Mouse (Mus musculus) gastrocnemius, postnatal 4 days (tissue): ENCODE measurements at regions not wholly inside any gene's neighbourhood (a gene's known extent, or its start where the extent isn't known, plus 50 kb on each side); places are given as distances from the start of the nearest gene placed in this dataset.
"Not testable (repeated sequence)": the region's sequence is repeated elsewhere in the genome, so short reads cannot be mapped to it uniquely, and the experiment has no call there.

Experiments used
- DNase-seq, 2 experiments: peaks; one replicate each; pipeline ENCODE4 v3.0.0; 2021 to 2022; ENCODE audit warnings: low spot score in 2 of 2, mixed read lengths in 2 of 2

DNA sequence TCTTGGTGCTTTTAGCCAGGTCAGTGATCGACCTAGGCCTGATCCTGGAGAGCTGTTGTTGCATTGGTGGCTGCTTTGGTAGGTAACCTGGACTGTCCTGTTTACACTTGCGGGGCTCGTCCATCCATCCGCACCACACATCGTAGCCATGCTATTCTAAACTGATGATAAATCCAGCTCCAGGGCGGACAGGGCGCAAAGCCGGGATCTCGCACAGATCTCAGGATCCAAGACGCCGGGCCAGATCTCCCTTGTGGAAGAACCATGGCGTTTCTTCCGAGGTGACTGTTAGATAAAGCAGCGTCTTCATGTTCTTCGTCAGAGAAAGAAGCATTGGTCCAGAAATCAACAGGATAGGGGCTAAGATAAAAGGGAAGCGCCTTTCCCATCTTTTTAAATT lies 115.6 kb downstream of the Sec16b start:
- DNase-seq = not testable (repeated sequence)

DNA sequence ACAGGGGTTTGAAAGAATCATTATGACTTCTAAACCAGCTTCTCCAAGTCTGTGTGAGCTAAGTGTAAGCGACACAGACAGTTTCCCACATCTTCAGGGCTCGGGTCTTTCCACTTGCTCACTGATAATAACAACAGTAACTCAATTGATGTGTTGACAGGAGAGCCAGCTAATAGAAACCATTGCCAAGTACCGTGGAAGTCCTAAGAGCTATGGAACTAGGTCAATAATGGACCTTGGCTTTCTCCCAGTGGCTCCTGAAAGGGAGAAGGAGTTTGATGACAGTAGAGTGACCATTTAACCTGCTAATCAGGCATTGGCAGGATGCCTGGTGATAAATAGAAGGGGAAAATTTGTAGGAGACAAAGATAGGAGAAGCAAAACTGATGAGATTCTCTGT lies 126.1 kb downstream of the Sec16b start:
- DNase-seq = no peak

DNA sequence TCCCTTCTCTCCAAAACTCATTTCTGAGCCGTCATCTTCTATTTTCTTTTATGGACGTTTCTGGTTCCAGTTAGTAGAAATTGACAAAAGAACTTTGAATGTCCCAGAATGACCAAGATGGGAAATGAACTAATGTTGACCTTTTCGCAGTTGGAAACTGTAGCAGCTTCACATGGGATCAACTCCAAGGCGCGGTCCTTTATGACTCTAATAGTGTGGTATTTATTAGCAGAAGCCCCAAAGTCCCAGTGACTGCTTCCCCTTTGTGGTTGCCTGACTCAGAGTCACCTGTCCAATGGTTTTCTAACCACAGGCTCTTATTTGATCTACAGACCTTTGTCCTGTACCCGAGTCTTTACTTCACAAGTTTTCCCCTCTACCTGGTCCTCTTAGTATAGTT lies 126.9 kb downstream of the Sec16b start:
- no peak for DNase-seq

DNA sequence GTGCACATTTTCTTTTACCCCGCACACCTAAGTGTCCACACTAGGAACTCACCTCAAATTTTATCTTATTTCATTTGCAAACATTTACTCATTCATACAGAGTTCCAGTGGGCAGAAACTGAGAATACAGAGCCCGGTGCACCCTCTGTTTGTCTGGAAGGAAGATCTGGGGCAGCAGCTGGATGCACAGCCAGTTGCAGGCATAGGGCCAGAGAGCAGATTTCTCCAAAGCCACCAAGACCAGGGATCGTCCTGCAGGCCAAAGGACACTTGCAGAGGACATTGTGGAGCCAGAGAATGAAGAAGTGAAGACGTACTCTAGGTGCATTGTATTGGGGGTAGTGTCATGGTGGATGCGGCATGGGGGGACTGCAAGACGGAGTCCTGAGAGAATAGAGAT lies 129.2 kb downstream of the Sec16b start:
- no peak for DNase-seq

DNA sequence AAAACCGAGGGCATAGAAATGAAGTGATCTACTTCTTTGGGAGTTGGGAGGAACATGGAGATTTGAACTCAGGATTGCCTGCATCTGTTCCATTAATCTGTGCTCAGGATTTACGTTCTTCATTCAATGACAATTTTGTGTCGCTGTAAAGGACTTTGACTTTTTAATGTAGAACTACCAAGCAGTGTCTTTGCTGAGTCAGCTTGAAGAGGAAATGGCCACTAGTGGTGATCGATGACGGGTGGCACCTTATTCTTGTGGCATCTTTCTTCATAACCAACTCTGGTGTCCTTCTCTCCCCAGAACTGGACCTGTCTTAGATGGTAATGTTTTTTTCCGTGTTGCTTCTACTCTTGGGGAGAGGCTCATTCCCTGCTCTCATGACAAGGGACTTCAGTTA lies 137.0 kb downstream of the Sec16b start:
- DNase-seq = no peak

GRCm38 (mm10) chr1:157645682-157646421 lies 139.3 kb downstream of the Sec16b start:
- no peak for DNase-seq

- DNase-seq = no peak
Measured at GRCm38 (mm10) chr1:157655446-157655845, 148.9 kb downstream of the Sec16b start.

- DNase-seq = no peak
Measured at GRCm38 (mm10) chr1:157669626-157670025, 163.1 kb downstream of the Sec16b start.

DNA sequence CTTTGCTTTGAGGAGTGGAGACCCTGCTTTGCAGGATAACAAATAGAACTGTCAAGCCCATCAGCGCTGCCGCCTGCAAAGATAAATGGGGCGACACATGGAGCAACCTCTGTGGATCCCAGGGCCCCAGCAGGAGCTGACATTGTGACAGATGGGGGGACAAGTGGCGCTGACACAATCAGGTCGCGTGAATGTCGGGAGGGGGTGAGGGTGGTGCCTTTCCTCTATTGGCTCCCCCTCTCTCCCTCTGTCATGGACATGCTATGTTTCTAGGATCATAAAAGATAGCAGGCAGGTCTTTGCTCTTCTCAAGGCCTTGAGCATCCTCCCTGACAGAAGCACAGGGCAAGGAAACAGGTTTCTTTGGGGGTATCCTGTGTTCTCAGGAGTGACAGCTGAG lies 177.8 kb downstream of the Sec16b start:
- no peak for DNase-seq

GRCm38 (mm10) chr1:157695198-157695597 lies 188.7 kb downstream of the Sec16b start:
- no peak for DNase-seq

DNA sequence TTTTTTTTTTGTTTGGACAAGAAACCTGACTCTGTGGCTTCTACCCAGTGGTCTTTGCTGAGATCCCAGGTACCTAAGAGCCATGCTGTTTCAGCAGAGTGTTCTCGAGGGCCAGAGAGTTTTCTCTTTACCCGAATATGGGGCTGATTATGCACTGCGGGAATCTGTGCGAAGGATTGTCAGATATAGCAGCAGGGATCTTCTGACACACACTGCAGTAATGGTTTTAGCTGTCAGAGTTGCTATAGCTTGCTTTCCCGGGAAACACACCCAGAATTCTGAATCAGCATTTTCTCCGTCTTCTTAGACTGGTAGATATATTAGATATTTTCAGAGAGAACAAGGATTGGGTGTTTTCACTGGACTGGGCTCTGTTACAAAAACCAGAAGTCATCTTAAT lies 197.1 kb downstream of the Sec16b start:
- DNase-seq = no peak

- no peak for DNase-seq
Measured at GRCm38 (mm10) chr1:157705364-157705763, 198.8 kb downstream of the Sec16b start.

DNA sequence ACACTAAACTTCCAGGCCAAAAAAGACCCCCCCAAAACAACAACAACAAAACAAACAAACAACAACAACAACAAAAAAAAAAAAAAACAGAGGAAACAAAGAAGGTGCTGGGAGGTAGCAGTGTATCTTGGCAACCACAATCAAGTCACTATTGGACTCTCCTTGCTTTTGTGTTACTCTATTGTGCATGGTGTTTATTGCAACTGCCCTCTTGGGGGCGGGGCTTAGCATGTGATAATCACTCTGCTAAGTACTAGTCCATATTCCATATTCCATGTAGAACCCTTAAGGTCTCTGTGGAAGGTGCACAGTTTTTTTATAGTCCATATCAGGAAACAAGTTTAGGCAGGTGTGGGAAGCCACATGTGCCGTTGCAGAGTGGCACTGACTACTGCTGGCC lies 200.7 kb downstream of the Sec16b start:
- DNase-seq = no peak

DNA sequence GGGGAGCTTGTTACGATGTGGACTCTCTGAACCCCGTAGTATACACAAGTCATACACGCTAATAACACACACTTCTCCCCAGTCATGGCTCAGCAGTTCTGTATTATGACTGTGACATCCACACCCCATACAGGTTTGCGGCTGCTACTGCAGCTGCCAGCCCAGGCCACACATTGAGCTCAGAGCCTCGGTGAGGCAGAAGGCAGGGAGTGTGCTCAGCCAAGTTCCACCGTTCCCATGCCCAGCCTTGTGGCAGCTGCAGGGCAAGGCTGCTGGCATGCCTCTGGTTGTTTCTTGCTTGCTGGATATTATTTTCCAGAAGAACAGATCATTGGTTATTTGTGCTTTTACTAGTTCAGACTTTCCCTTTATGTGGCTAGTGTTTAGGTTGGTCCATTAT lies 202.6 kb downstream of the Sec16b start:
- DNase-seq = peak in 1 of 2 experiments; percentile 22

GRCm38 (mm10) chr1:157710870-157711269 lies 204.3 kb downstream of the Sec16b start:
- DNase-seq = no peak

GRCm38 (mm10) chr1:157712519-157712918 lies 206.0 kb downstream of the Sec16b start:
- DNase-seq = no peak

GRCm38 (mm10) chr1:157713851-157714250 lies 207.3 kb downstream of the Sec16b start:
- DNase-seq = no peak

GRCm38 (mm10) chr1:157715632-157716031 lies 209.1 kb downstream of the Sec16b start:
- no peak for DNase-seq

GRCm38 (mm10) chr1:157717131-157717530 lies 210.6 kb downstream of the Sec16b start:
- DNase-seq = no peak

DNA sequence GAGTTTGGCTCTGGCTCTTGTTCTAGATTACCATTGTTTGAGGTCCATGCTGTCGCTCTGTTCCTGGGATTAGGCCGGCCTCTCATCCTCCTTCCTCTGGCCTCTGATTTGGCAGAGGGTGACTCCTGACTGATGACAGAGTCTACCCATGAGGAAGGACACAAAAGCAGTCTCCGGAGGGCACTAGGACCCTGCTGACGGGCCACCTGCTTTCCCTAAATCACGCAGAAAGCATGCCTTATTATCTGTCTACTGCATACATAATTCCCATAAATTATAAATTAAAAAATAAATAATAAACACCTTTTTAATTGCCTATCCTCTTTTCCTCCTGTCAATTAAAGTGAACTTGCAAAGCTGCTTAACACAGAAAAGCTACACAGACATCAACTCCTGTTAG lies 215.4 kb downstream of the Sec16b start:
- no peak for DNase-seq

- no peak for DNase-seq
Measured at GRCm38 (mm10) chr1:157731124-157731523, 224.6 kb downstream of the Sec16b start.

DNA sequence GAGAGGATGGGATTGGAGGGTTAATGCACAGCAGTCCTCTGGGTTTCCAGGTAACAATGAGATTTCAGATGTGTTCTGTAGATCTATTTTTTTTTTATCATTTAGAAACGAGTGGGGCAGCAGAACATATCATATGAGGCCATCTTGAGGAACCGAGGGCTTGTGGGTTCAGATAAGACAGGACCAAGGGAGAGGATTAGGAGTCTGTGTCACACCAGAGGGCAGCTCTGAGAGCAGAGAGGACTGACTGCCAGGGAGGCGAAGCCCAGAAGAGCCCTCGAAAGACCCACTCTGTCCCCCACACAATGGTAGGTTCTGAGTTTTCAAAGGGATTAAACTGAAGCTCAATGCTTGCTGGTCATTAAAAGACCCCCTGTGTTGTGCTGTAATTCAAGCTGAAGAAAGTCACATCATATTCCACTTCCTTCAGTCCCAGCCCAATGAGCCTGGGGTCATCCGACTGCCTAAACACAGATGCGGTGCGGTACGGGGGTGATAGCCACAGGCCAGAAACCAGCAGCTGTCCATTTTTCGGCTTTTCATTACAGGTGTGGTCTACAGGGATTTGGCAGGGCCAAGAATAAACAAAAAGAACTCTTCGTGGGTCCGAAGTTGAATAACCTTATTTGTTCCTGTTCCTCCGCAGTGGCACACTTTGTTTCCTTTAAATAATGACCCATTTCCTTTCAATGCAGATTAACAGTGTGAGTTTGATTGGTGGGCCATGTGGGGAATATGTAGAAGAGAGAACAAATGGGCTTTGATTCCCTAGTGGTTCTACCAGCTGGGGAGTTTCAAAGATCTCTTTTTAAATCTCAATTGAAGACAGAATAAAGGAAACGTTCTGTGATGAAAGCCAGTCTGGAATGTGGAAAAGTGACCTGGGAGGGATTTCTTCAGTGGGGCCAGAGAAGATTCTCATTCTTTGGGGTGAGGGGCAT lies 234.5 kb downstream of the Sec16b start:
- no peak for DNase-seq
